Mouse (Mus musculus) brown adipose tissue, adult 24 weeks (tissue): ENCODE measurements around the gene Hoxa6. TPM values are rescaled to one million over a fixed set of nuclear protein-coding genes. Genes with fewer than 3 reads are reported as not detected.

Experiments used
- H3K27ac ChIP-seq: fragments of 200-500 bp; replicated peaks from 2 replicates; pipeline ENCODE4 v1.5.1; 2012; ENCODE audit warnings: low read depth, mild to moderate bottlenecking, low read length
- H3K4me1 ChIP-seq: fragments of 200-500 bp; 2 replicates; pipeline ENCODE4 v1.6.1; 2012; ENCODE audit warnings: low read length, mixed read lengths; ENCODE audit not compliant: control insufficient read depth, insufficient read depth, insufficient read length
- H3K4me3 ChIP-seq: fragments of 200-500 bp; 2 replicates; pipeline ENCODE4 v1.5.1; 2012; ENCODE audit warnings: low read depth, mild to moderate bottlenecking, low read length, moderate library complexity; ENCODE audit not compliant: insufficient read depth
- polyA plus RNA-seq: library from polyadenylated mRNA; stranded (reverse); fragments of >200 nt; gene quantifications from 2 replicates; pipeline ENCODE4 v1.2.4, GENCODE M21; 2012; ENCODE audit not compliant: missing spikeins, insufficient read depth, insufficient read length

The Hoxa6 gene
- polyA plus RNA-seq, 1 experiment = not detected

GRCm38 (mm10) chr6:52190410-52190809 lies 18.1 kb downstream of the Hoxa6 start:
- peak overlapping the region; percentile 93 for H3K27ac ChIP-seq
- peak overlapping the region; percentile 85 for H3K4me3 ChIP-seq
- peaks cover 17% of the 10 kb centered on the region for H3K4me1 ChIP-seq

- Histone ChIP-seq H3K27ac (peak overlapping the region; percentile 93), H3K4me3 (peak overlapping the region; percentile 85), H3K4me1 (peaks cover 17% of the 10 kb centered on the region)
Measured at GRCm38 (mm10) chr6:52189909-52190308, 18.6 kb downstream of the Hoxa6 start.

- H3K27ac ChIP-seq = peak overlapping the region; percentile 73
- H3K4me3 ChIP-seq = peak overlapping the region; percentile 13; the same call in 1 of the 2 replicates
- H3K4me1 ChIP-seq = peaks cover 22% of the 10 kb centered on the region
Measured at GRCm38 (mm10) chr6:52189172-52189591, 19.3 kb downstream of the Hoxa6 start.

- Histone ChIP-seq H3K4me1 (peaks cover 24% of the 10 kb centered on the region), H3K27ac (no peak overlapping the region), H3K4me3 (no peak overlapping the region)
Measured at GRCm38 (mm10) chr6:52186500-52186899, 22.0 kb downstream of the Hoxa6 start.

GRCm38 (mm10) chr6:52185834-52186233 lies 22.7 kb downstream of the Hoxa6 start:
- Histone ChIP-seq H3K27ac (0 out of 2 replicates have a peak overlapping the region, but pooled peaks have one; percentile 16), H3K4me3 (no peak overlapping the region), H3K4me1 (peaks cover 28% of the 10 kb centered on the region)

GRCm38 (mm10) chr6:52185222-52185621 lies 23.3 kb downstream of the Hoxa6 start:
- Histone ChIP-seq H3K4me1 (peaks cover 29% of the 10 kb centered on the region), H3K4me3 (peak overlapping the region; percentile 51), H3K27ac (peak overlapping the region; percentile 16)

GRCm38 (mm10) chr6:52184668-52185067 lies 23.9 kb downstream of the Hoxa6 start:
- Histone ChIP-seq H3K4me1 (peaks cover 25% of the 10 kb centered on the region), H3K4me3 (no peak overlapping the region), H3K27ac (no peak overlapping the region)

- Histone ChIP-seq H3K4me3 (peak overlapping the region; percentile 23; the same call in 1 of the 2 replicates), H3K27ac (no peak overlapping the region; the same call in 1 of the 2 replicates), H3K4me1 (peaks cover 28% of the 10 kb centered on the region)
Measured at GRCm38 (mm10) chr6:52183311-52184080, 25.0 kb downstream of the Hoxa6 start.

- H3K27ac ChIP-seq = no peak overlapping the region
Measured at GRCm38 (mm10) chr6:52182793-52183192, 25.7 kb downstream of the Hoxa6 start.

GRCm38 (mm10) chr6:52182030-52182429 lies 26.5 kb downstream of the Hoxa6 start:
- Histone ChIP-seq H3K4me3 (no peak overlapping the region), H3K4me1 (peaks cover 31% of the 10 kb centered on the region), H3K27ac (no peak overlapping the region)

More at GRCm38 (mm10) chr6:52182793-52183192, 25.7 kb downstream of the Hoxa6 start:
- Histone ChIP-seq H3K4me3 (peak overlapping the region; percentile 23; the same call in 1 of the 2 replicates), H3K4me1 (peaks cover 30% of the 10 kb centered on the region)

GRCm38 (mm10) chr6:52180726-52181125 lies 27.8 kb downstream of the Hoxa6 start:
- H3K27ac ChIP-seq = peak overlapping the region; percentile 60

GRCm38 (mm10) chr6:52180213-52180710 lies 28.3 kb downstream of the Hoxa6 start:
- H3K4me1 ChIP-seq = peaks cover 29% of the 10 kb centered on the region
- peak overlapping the region; percentile 60 for H3K27ac ChIP-seq
- H3K4me3 ChIP-seq = peak overlapping the region; percentile 46

More at GRCm38 (mm10) chr6:52180726-52181125, 27.8 kb downstream of the Hoxa6 start:
- Histone ChIP-seq H3K4me1 (peaks cover 30% of the 10 kb centered on the region), H3K4me3 (peak overlapping the region; percentile 46)

GRCm38 (mm10) chr6:52179690-52180089 lies 28.8 kb downstream of the Hoxa6 start:
- Histone ChIP-seq H3K27ac (peak overlapping the region; percentile 89), H3K4me1 (peaks cover 28% of the 10 kb centered on the region), H3K4me3 (peak overlapping the region; percentile 46)

- peak overlapping the region; percentile 89 for H3K27ac ChIP-seq
- H3K4me1 ChIP-seq = peaks cover 23% of the 10 kb centered on the region
- H3K4me3 ChIP-seq = peak overlapping the region; percentile 46
Measured at GRCm38 (mm10) chr6:52178918-52179665, 29.4 kb downstream of the Hoxa6 start.

GRCm38 (mm10) chr6:52177806-52178205 lies 30.7 kb downstream of the Hoxa6 start:
- Histone ChIP-seq H3K27ac (peak overlapping the region; percentile 63), H3K4me1 (peaks cover 19% of the 10 kb centered on the region), H3K4me3 (peak overlapping the region; percentile 59)
